Mouse (Mus musculus): ENCODE data around the gene Hcn1. TPM values are rescaled to one million over a fixed set of nuclear protein-coding genes. Genes with fewer than 3 reads are reported as not detected.

Hcn1 gene
- 2.2 and 2.3 TPM in 2 replicates for polyA plus RNA-seq (2015; fragmentation: Nextera tagmentation; extraction: Ambion mirVana)

DNA sequence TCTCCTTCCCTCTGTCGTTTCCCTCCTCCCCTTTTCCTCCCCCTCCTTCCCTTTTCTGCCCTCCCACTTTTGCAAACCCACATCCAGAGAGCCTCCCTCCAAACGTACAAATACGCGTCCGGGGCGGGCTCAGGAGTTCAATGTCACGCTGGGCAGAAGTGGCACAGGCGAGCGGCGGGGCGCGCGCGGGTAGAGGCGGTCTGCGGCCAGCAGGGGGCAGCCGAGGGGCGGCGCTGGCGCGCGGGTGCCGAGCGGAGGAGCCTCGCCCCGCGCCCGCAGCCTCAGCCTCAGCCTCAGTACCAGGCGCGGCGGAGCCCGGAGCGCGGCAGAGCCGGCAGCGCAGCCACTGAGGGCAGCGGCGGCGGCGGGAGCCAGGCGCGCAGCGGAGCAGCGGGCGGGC lies at the start of gene Hcn1:
TSS of gene Hcn1 (plus strand) at position 140 of the 400 bp plus-strand sequence.

